Mouse (Mus musculus): ENCODE results near the gene Gata5.
A peak's percentile ranks its signal among the peaks of the same experiment; 100 is the strongest.

The Gata5 gene

GRCm38 (mm10) chr2:180311147-180311546 is 23.4 kb downstream of the Gata5 start:
- no peak for DNase-seq (ENCODE audit: extremely low read depth, insufficient read length, low spot score)

DNA sequence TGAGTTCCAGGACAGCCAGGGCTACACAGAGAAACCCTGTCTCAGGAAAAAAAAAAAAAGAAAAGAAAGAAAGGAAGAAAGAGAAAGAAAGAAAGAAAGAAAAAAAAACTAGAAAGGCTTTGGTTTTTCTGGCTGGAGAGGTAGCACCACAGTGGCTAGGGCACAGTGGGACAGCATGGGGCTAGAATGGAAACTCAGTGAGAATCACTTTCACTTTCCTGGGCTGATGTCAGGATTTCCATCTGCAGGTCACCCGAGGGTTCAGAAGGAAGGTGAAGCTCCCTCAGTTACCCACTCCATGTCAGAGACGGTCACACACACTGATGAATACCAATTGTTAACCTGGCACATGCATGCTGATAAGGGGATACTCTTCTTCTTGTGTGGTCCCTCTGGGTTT is 26.8 kb downstream of the Gata5 start:
- DNase-seq (ENCODE audit: extremely low read depth, insufficient read length, low spot score), result no peak

GRCm38 (mm10) chr2:180306423-180307168 is 27.9 kb downstream of the Gata5 start:
- DNase-seq (ENCODE audit: extremely low read depth, insufficient read length, low spot score), result peak; percentile 63

GRCm38 (mm10) chr2:180306009-180306408 is 28.5 kb downstream of the Gata5 start:
- no peak for DNase-seq (ENCODE audit: extremely low read depth, insufficient read length, low spot score)

DNA sequence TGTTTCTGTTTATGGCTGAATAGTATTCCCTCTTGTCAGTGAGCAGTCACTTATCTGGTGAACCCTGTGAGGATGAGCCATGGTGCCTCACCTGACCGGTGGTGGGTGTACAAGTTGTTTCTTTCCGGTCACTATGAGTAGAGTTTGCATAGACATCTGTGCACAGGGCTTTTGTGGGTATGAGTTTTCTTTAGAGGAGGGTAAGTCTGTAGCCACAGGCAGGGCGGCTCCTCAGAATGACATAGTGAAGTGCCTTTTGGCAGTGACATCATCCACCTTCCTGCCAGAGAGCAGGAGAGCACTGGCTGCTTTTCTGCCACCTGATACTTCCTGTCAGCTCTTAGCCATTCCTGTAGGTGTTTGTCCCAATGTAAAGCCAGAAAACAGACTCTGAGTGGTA is 29.0 kb downstream of the Gata5 start:
- DNase-seq (ENCODE audit: extremely low read depth, insufficient read length, low spot score), result peak; percentile 23

DNA sequence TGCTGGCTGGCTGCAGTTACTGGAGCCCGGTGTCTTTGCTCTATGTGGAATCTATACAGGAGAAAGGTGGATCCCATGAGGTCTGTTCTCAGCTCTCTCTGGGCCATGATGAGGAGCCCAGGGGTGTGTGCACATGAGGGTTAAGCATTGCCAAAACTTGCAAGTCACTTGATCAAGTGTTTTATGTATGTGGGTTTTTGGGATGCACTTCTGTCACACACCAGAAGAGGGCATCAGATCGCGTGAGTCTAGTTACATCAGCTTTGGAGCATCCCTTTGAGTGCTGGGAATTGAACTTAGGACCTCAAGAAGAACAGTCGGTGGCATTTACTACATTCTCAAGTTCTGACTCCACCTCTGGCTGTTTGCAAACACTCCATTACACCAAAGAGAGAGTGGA is 29.9 kb downstream of the Gata5 start:
- DNase-seq (ENCODE audit: extremely low read depth, insufficient read length, low spot score), result no peak

DNA sequence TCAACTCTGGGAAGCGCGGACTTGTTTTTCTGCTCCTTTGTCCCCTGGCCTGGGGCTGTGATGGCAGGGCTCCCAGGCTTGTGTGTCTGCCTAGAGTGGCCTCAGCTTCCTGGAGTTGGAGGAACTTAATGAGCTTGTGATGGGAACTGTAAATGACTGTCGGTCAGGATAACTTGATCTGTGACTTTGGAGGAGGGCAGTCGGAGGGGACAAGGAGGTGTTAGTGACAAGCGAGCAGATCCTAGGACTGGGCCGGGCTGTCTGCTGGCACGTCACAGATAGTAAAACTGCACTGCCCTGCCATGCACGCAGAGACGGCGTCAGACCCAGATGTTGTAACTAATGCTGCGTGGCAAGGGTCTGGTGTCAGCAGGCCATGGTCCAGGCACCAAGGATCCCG is 31.0 kb downstream of the Gata5 start:
- DNase-seq (ENCODE audit: extremely low read depth, insufficient read length, low spot score), result no peak

DNA sequence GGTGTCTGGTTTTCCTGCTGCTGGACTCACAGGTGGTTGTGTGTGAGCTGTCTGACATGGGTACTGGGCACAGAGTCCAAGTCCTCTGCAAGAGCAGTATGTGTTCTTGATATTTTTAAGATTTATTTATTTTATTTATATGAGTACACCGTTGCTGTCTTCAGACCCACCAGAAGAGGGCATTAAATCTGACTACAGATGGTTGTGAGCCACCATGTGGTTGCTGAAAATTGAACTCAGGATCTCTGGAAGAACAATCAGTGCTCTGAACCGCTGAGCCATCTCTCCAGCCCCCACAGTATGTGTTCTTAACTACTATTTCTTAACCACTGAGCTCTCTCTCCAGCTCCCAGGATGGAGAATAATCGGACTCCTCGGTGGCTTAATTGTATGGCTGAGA is 32.3 kb downstream of the Gata5 start:
- DNase-seq (ENCODE audit: extremely low read depth, insufficient read length, low spot score), result no peak

DNA sequence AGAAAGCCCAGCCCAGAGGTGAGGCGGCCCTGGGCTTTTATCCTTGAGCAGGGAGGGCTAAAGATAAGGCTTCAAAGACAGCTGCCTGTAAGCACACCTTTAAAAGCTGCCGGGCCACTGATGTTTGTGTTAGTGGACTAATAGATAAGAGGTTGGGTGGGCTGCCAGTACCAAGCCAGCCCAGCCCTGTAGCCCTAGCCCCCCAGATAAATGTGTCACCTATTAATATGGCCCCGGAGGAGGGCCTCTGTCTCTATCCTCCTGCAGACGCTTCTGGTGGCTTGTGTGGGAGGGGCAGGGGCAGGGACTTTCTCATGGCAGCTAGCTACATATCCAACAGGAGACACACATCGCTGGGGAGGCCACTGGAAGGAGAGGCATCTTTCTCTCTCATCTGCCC is 33.7 kb downstream of the Gata5 start:
- no peak for DNase-seq (ENCODE audit: extremely low read depth, insufficient read length, low spot score)

DNA sequence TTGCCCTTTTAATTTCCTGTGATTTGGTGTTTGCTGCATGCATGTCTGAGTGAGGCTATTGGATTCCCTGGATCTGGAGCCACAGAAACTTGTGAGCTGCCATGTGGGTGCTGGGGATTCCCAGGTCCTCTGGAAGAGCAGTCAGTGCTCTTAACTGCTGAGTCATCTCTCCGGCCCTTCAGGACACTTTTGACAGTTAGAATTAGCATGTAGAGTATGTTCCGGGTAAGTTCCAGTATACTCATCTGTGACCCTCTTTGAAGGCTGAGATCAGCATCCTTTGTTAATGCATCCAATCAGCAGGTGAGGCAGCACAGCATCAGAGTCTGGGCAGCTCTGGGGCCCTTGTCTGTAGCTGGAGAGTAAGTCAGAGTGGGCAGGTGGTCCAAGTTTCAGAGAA is 34.2 kb downstream of the Gata5 start:
- DNase-seq (ENCODE audit: extremely low read depth, insufficient read length, low spot score), result no peak

GRCm38 (mm10) chr2:180292906-180293305 is 41.6 kb downstream of the Gata5 start:
- DNase-seq (ENCODE audit: extremely low read depth, insufficient read length, low spot score), result no peak

- DNase-seq (ENCODE audit: extremely low read depth, insufficient read length, low spot score), result no peak
Measured at GRCm38 (mm10) chr2:180292026-180292425, 42.5 kb downstream of the Gata5 start.

DNA sequence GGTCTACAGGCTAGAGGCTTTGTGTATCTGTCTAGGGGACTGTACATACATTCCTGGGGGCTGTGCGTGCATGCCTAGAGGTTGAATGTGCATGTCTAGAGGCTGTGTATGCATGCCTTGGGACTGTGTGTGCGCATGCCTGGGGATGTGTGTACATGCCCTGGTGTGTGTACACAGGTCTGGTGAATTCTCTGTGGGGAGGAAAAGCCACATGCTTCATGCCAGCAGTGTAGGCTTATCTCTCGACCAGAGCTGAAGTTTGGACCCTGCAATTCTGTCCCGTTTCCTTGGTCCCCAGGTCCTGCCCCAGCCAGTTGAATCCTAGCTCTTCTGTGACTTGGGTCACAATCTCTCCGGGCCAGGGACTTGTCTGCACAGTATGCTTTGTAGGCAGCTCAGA is 42.9 kb downstream of the Gata5 start:
- DNase-seq (ENCODE audit: extremely low read depth, insufficient read length, low spot score), result no peak

DNA sequence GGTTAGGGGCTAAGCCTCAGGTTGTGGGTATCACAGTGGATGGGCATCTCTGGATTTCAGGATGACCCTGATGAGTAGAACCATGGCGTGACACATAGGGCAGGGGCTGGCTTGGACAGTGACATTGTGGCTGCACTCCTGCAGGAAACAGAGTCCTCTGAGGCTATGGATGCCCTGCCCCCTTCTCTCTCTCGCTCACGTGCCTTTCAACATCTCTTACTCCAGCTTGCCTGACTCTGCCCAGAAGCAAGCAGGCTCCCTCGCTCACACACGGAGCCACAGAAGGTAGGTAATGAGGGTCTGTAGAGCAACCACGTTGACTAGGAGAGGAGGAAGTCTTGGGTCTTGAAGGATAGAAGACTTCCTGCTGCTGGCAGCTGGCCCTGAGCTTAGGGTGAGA is 44.0 kb downstream of the Gata5 start:
- DNase-seq (ENCODE audit: extremely low read depth, insufficient read length, low spot score), result no peak

GRCm38 (mm10) chr2:180289440-180290108 is 44.9 kb downstream of the Gata5 start, which contains the start of gene Rbbp8nl:
Gene Rbbp8nl (minus strand): TSS chr2:180289879.
- DNase-seq (ENCODE audit: extremely low read depth, insufficient read length, low spot score), result no peak

DNA sequence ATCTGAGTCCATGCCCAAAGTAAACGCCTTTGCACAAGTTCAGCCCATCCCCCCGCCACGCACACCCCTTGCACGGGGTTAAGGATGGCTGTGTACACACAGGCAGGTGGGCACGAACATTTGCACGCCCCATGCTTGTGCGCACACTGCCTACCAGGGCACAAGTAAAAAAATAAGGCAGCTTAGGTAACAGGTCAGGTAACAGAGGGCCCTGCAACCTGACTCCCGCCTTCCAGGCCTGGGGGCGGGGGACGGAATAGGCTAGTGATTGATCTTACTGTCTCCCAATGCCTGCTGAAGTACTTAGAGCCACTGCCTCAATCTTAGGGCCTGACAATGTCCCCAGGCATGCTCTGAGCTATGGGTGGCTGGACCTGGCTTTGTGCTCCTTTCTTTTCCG is 45.5 kb downstream of the Gata5 start:
- no peak for DNase-seq (ENCODE audit: extremely low read depth, insufficient read length, low spot score)

GRCm38 (mm10) chr2:180279321-180279720 is 55.2 kb downstream of the Gata5 start:
- DNase-seq (ENCODE audit: extremely low read depth, insufficient read length, low spot score), result no peak

- DNase-seq (ENCODE audit: extremely low read depth, insufficient read length, low spot score), result no peak
Measured at GRCm38 (mm10) chr2:180277773-180278320, 56.7 kb downstream of the Gata5 start.

DNA sequence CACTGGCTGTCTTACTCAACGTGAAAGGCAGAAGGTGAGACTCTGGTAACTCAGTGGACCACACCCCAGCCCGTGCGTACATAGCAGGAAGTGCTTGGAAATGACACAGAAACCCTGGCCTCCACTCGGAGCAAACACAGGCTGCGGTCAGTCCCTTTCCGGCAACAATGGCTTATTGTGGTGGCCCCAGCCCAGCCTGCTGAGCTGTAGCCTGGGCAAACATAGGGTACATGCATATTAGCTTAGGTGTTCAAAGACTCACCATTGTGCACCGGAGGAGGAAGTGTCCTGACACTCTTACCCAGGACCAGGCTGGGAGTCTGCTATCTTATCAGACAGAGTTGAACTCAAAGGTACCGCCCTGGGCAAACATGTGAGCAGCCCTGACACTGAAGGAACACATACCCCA is 57.6 kb downstream of the Gata5 start:
- DNase-seq (ENCODE audit: extremely low read depth, insufficient read length, low spot score), result no peak

GRCm38 (mm10) chr2:180276385-180276784 is 58.1 kb downstream of the Gata5 start:
- DNase-seq (ENCODE audit: extremely low read depth, insufficient read length, low spot score), result no peak

DNA sequence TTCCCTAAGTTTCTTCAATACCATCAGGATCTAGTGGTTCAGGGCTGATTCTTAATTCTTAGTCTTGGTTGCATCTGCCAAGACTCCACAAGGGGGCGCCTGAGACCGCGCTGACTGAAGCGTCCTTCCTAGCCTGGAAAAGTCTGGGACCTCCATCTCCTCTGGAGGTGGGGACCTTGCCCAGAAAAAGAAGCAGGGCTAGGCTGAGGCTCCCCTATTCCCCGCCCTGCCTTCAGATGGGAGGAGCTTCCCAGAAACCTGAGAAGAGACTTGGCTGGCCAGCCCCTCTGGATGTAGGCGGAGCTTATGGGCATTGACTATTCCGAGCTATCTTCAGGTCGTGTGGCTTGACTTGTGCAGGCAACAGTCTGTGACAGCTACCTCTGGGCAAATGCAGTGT is 58.7 kb downstream of the Gata5 start:
- DNase-seq (ENCODE audit: extremely low read depth, insufficient read length, low spot score), result peak; percentile 60
